Mouse (Mus musculus) MEL (cell line): Measurements from ENCODE around the gene Gm45234. TPM values are rescaled to one million over a fixed set of nuclear protein-coding genes. Genes with fewer than 3 reads are reported as not detected.
"Not testable (repeated sequence)": the region's sequence is repeated elsewhere in the genome, so short reads cannot be mapped to it uniquely, and the experiment has no call there.

ENCODE experiments used
- DNase-seq: peaks from one replicate; pipeline ENCODE4 v3.0.0; 2011; ENCODE audit warnings: low read depth, low spot score
- H3K27ac ChIP-seq: 2 replicates; pipeline ENCODE4 v1.5.1; 2012; ENCODE audit warnings: low read depth, mild to moderate bottlenecking, control low read depth, low read length, moderate library complexity; ENCODE audit not compliant: control insufficient read depth
- H3K27me3 ChIP-seq, 2 experiments: fragments of 150-350 bp in 1 of 2; sonication (generic) in 1 of 2; 2 replicates each; pipeline ENCODE4 v1.6.1; 2012; ENCODE audit warnings: low read length in 2 of 2, mild to moderate bottlenecking in 2 of 2, improper control_type of control experiment in 1 of 2, moderate library complexity in 1 of 2; ENCODE audit not compliant: insufficient read depth in 2 of 2, control insufficient read depth in 1 of 2
- H3K36me3 ChIP-seq, 2 experiments: 2 replicates each; pipeline ENCODE4 v1.6.1; 2012 to 2014; ENCODE audit warnings: low read length in 2 of 2, improper control_type of control experiment in 1 of 2, inconsistent platforms in 1 of 2, mild to moderate bottlenecking in 1 of 2; ENCODE audit not compliant: insufficient read depth in 2 of 2, control insufficient read depth in 1 of 2
- H3K4me1 ChIP-seq, 2 experiments: fragments of 150-350 bp in 1 of 2; sonication (generic) in 1 of 2; 2 replicates each; pipeline ENCODE4 v1.6.1; 2012; ENCODE audit warnings: low read length in 2 of 2, improper control_type of control experiment in 1 of 2, mild to moderate bottlenecking in 1 of 2; ENCODE audit not compliant: insufficient read depth in 2 of 2, control insufficient read depth in 1 of 2
- H3K4me3 ChIP-seq, 2 experiments: fragments of 150-350 bp in 1 of 2; sonication (generic) in 1 of 2; 2 replicates each; pipeline ENCODE4 v1.5.1; 2012; ENCODE audit warnings: low read depth in 2 of 2, low read length in 2 of 2, mild to moderate bottlenecking in 2 of 2, moderate library complexity in 2 of 2, control low read depth in 1 of 2, improper control_type of control experiment in 1 of 2; ENCODE audit not compliant: control insufficient read depth in 1 of 2, insufficient read depth in 1 of 2
- H3K79me2 ChIP-seq: 2 replicates; pipeline ENCODE4 v1.6.1; 2012; ENCODE audit warnings: mild to moderate bottlenecking, low read length, moderate library complexity; ENCODE audit not compliant: control insufficient read depth, poor library complexity, insufficient read depth
- H3K9ac ChIP-seq: 2 replicates; pipeline ENCODE4 v1.6.1; 2012; ENCODE audit warnings: low read depth, mild to moderate bottlenecking, control low read depth, low read length, moderate library complexity; ENCODE audit not compliant: control insufficient read depth, poor library complexity, severe bottlenecking
- H3K9me3 ChIP-seq: fragments of 150-350 bp; sonication (generic); replicated peaks from 2 replicates; pipeline ENCODE4 v1.6.1; 2012; ENCODE audit warnings: mild to moderate bottlenecking, low read length, improper control_type of control experiment, moderate library complexity; ENCODE audit not compliant: insufficient read depth
- BHLHE40 ChIP-seq: IDR thresholded peaks from 2 replicates; pipeline ENCODE4 v1.6.1; 2012; ENCODE audit warnings: low read depth, mild to moderate bottlenecking, inconsistent platforms, low read length, improper control_type of control experiment, borderline replicate concordance
- CTCF ChIP-seq, 3 experiments: IDR thresholded peaks in 2 of 3; conservative IDR thresholded peaks in 1 of 3; 2 replicates each; pipeline ENCODE4 v1.5.1; 2011 to 2012; ENCODE audit warnings: low read length in 3 of 3, low read depth in 2 of 3, mild to moderate bottlenecking in 2 of 3, improper control_type of control experiment in 1 of 3, inconsistent platforms in 1 of 3, mixed read lengths in 1 of 3, moderate library complexity in 1 of 3; ENCODE audit not compliant: control insufficient read depth in 1 of 3, insufficient read depth in 1 of 3, poor library complexity in 1 of 3, severe bottlenecking in 1 of 3
- E2F4 ChIP-seq: IDR thresholded peaks from 2 replicates; pipeline ENCODE4 v1.6.1; 2011; ENCODE audit warnings: low read depth, low read length, improper control_type of control experiment, borderline replicate concordance
- ETS1 ChIP-seq: IDR thresholded peaks from 2 replicates; pipeline ENCODE4 v1.6.1; 2012; ENCODE audit warnings: low read depth, mild to moderate bottlenecking, inconsistent platforms, low read length, improper control_type of control experiment, moderate library complexity
- GABPA ChIP-seq: IDR thresholded peaks from 2 replicates; pipeline ENCODE4 v1.6.1; 2012; ENCODE audit warnings: low read depth, mild to moderate bottlenecking, inconsistent platforms, low read length, improper control_type of control experiment, moderate library complexity
- HCFC1 ChIP-seq: IDR thresholded peaks from 2 replicates; pipeline ENCODE4 v1.6.1; 2012; ENCODE audit warnings: low read depth, mild to moderate bottlenecking, inconsistent platforms, low read length, improper control_type of control experiment, moderate library complexity
- MAFK ChIP-seq: IDR thresholded peaks from 2 replicates; pipeline ENCODE4 v1.6.1; 2011; ENCODE audit warnings: low read depth, mild to moderate bottlenecking, low read length, improper control_type of control experiment, borderline replicate concordance
- MAX ChIP-seq: IDR thresholded peaks from 2 replicates; pipeline ENCODE4 v1.6.1; 2011; ENCODE audit warnings: low read length, improper control_type of control experiment
- MYC ChIP-seq: IDR thresholded peaks from 2 replicates; pipeline ENCODE4 v1.6.1; 2011; ENCODE audit warnings: low read depth, mild to moderate bottlenecking, low read length, improper control_type of control experiment, moderate library complexity
- NELFE ChIP-seq: IDR thresholded peaks from 2 replicates; pipeline ENCODE4 v1.6.1; 2011; ENCODE audit warnings: low read depth, low read length, improper control_type of control experiment
- NRF1 ChIP-seq: IDR thresholded peaks from 2 replicates; pipeline ENCODE4 v1.6.1; 2014; ENCODE audit warnings: low read depth, mild to moderate bottlenecking, inconsistent platforms, low read length, improper control_type of control experiment, moderate library complexity; ENCODE audit not compliant: poor library complexity, insufficient read depth, severe bottlenecking
- POLR2A ChIP-seq, 2 experiments: IDR thresholded peaks; 2 replicates each; pipeline ENCODE4 v1.6.1; 2011 to 2012; ENCODE audit warnings: low read length in 2 of 2, mild to moderate bottlenecking in 2 of 2, control low read depth in 1 of 2, improper control_type of control experiment in 1 of 2, low read depth in 1 of 2, moderate library complexity in 1 of 2; ENCODE audit not compliant: control insufficient read depth in 1 of 2, insufficient read depth in 1 of 2, poor library complexity in 1 of 2
- POLR2AphosphoS5 ChIP-seq: IDR thresholded peaks from 2 replicates; pipeline ENCODE4 v1.6.1; 2012; ENCODE audit warnings: low read depth, borderline replicate concordance, mild to moderate bottlenecking, inconsistent platforms, low read length, moderate library complexity, mixed read lengths
- RAD21 ChIP-seq: IDR thresholded peaks from 2 replicates; pipeline ENCODE4 v1.6.1; 2011; ENCODE audit warnings: mild to moderate bottlenecking, low read depth, low read length, improper control_type of control experiment
- SIN3A ChIP-seq: IDR thresholded peaks from 2 replicates; pipeline ENCODE4 v1.6.1; 2012; ENCODE audit warnings: low read length, improper control_type of control experiment, inconsistent platforms
- SMC3 ChIP-seq: IDR thresholded peaks from 2 replicates; pipeline ENCODE4 v1.6.1; 2011; ENCODE audit warnings: low read depth, low read length, improper control_type of control experiment
- TBP ChIP-seq: IDR thresholded peaks from 2 replicates; pipeline ENCODE4 v1.8.0; 2011; ENCODE audit warnings: low read depth, low read length, improper control_type of control experiment
- TCF12 ChIP-seq: IDR thresholded peaks from 2 replicates; pipeline ENCODE4 v1.6.1; 2014; ENCODE audit warnings: low read depth, mild to moderate bottlenecking, inconsistent platforms, low read length, improper control_type of control experiment, moderate library complexity
- UBTF ChIP-seq: IDR thresholded peaks from 2 replicates; pipeline ENCODE4 v1.6.1; 2012; ENCODE audit warnings: low read depth, mild to moderate bottlenecking, inconsistent platforms, low read length, improper control_type of control experiment, moderate library complexity, borderline replicate concordance; ENCODE audit not compliant: insufficient read depth
- ZKSCAN1 ChIP-seq: IDR thresholded peaks from 2 replicates; pipeline ENCODE4 v1.6.1; 2012; ENCODE audit warnings: low read depth, mild to moderate bottlenecking, inconsistent platforms, low read length, improper control_type of control experiment, moderate library complexity
- ZMIZ1 ChIP-seq: IDR thresholded peaks from 2 replicates; pipeline ENCODE4 v1.6.1; 2012; ENCODE audit warnings: low read depth, mild to moderate bottlenecking, inconsistent platforms, low read length, improper control_type of control experiment, moderate library complexity
- ZNF384 ChIP-seq: IDR thresholded peaks from 2 replicates; pipeline ENCODE4 v1.6.1; 2012; ENCODE audit warnings: low read depth, mild to moderate bottlenecking, inconsistent platforms, low read length, improper control_type of control experiment
- polyA plus RNA-seq, 2 experiments: library from polyadenylated mRNA; stranded (reverse) in 1 of 2; unstranded in 1 of 2; fragments of >175 nt in 1 of 2; fragments of >200 nt in 1 of 2; gene quantifications; 2 replicates each; pipeline versions ENCODE4 v1.2.1 to v1.2.4; 2012; ENCODE audit warnings: low replicate concordance in 2 of 2, low read depth in 1 of 2; ENCODE audit not compliant: insufficient read length in 2 of 2, insufficient read depth in 1 of 2, missing spikeins in 1 of 2
- total RNA-seq: library from RNA; depleted of rRNA; stranded (reverse); fragments of 300-350 nt; gene quantifications from 2 replicates; pipeline ENCODE4 v1.2.3, GENCODE M21; 2012

Gm45234 gene
- total and polyA plus RNA-seq, 3 experiments, result 0.15 TPM; not detected in 2

DNA sequence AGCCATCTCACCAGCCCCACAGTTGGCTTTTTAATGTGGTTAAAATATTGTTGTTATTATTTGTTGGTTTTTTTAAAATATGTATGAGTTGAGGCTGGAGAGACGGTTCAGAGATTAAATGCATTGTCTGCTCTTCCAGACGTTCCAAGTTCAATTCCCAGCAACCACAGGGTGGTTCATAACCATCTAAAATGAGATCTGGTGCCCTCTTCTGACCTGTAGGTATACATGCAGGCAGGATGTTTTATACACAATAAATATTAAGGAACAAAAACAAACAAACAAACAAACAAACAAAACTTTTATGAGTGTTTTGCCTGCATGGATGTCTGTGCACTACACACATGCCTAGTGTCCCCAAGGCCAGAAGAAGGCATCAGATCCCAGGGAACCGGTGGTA, 47.2 kb upstream of the Gm45234 start:
- DNase-seq, result no peak
- Histone ChIP-seq H3K9ac (no peak overlapping the region), H3K4me1 (peaks cover 0 to 19% of the 10 kb centered on the region in 2 experiments; a peak in 2 of 4 replicates), H3K79me2 (no peaks in the 10 kb centered on the region; the same call in 1 of the 2 replicates), H3K27ac (no peak overlapping the region), H3K9me3 (no peaks in the 10 kb centered on the region), H3K36me3 (peaks cover 0 to 9% of the 10 kb centered on the region in 2 experiments; a peak in 2 of 4 replicates), H3K4me3 (no peak overlapping the region), H3K27me3 (no peaks in the 10 kb centered on the region)
- TF ChIP-seq ZMIZ1, result no peak
- peak; percentile 12 for TF ChIP-seq RAD21
- TF ChIP-seq POLR2A (IDR thresholded peaks at IDR 0.05; ENCODE audit: control insufficient read depth in 1 of 2, insufficient read depth in 1 of 2, low read depth in 1 of 2, low read length in 2 of 2, poor library complexity in 1 of 2), result no peak
- no peak for TF ChIP-seq TCF12
- peak in 1 of 3 experiments; percentile 23; a peak in 1 of 6 replicates for TF ChIP-seq CTCF (IDR thresholded peaks at IDR 0.05 in 2 of 3, conservative IDR thresholded peaks at IDR 0.05 in 1 of 3; ENCODE audit: control insufficient read depth in 1 of 3, insufficient read depth in 1 of 3, low read depth in 2 of 3, low read length in 3 of 3, poor library complexity in 1 of 3, severe bottlenecking in 1 of 3)

- not testable (repeated sequence) for H3K36me3 ChIP-seq, DNase-seq, H3K9me3 ChIP-seq, H3K27ac ChIP-seq, H3K79me2 ChIP-seq, H3K4me3 ChIP-seq, H3K9ac ChIP-seq, H3K27me3 ChIP-seq
- H3K4me1 ChIP-seq, result peaks cover 0 to 14% of the 10 kb centered on the region in 2 experiments; a peak in 2 of 4 replicates
These were observed 46.6 kb upstream of the Gm45234 start for GRCm38 (mm10) chr6:124802400-124802799.

- no peak for TF ChIP-seq MAX
- TF ChIP-seq SMC3, result no peak
- TF ChIP-seq SIN3A, result no peak
- no peak for TF ChIP-seq TCF12
- no peak for TF ChIP-seq POLR2AphosphoS5
- TF ChIP-seq MYC, result no peak
- no peak for TF ChIP-seq ETS1
- no peak for TF ChIP-seq NELFE
- TF ChIP-seq UBTF, result no peak
- no peak for TF ChIP-seq GABPA
- TF ChIP-seq ZKSCAN1, result no peak
- no peak for TF ChIP-seq MAFK
- TF ChIP-seq ZNF384, result no peak
- TF ChIP-seq HCFC1, result no peak
- TF ChIP-seq BHLHE40, result no peak
- no peak for TF ChIP-seq ZMIZ1
- TF ChIP-seq TBP, result no peak
- TF ChIP-seq CTCF (IDR thresholded peaks at IDR 0.05 in 2 of 3, conservative IDR thresholded peaks at IDR 0.05 in 1 of 3; ENCODE audit: control insufficient read depth in 1 of 3, insufficient read depth in 1 of 3, low read depth in 2 of 3, low read length in 3 of 3, poor library complexity in 1 of 3, severe bottlenecking in 1 of 3), result no peak
- TF ChIP-seq E2F4, result no peak
- TF ChIP-seq NRF1, result no peak
- Histone ChIP-seq H3K4me3 (no peak overlapping the region), H3K4me1 (no peaks in the 10 kb centered on the region), H3K9ac (no peak overlapping the region), H3K9me3 (no peaks in the 10 kb centered on the region), H3K27me3 (peaks cover 1 to 2% of the 10 kb centered on the region in 2 experiments; a peak in 3 of 4 replicates), H3K36me3 (no peaks in the 10 kb centered on the region), H3K79me2 (no peaks in the 10 kb centered on the region), H3K27ac (no peak overlapping the region)
- DNase-seq, result no peak
These were observed 40.4 kb upstream of the Gm45234 start for GRCm38 (mm10) chr6:124796200-124796599.
